Mouse (Mus musculus) heart, adult 11 months (tissue): ENCODE data around the gene Ier5l.

ENCODE experiments used
- DNase-seq: peaks from one replicate; pipeline ENCODE4 v3.0.0; 2022

The Ier5l gene

GRCm38 (mm10) chr2:30440701-30441517, 33.1 kb downstream of the Ier5l start:
- DNase-seq, result peak; percentile 99

GRCm38 (mm10) chr2:30440211-30440700, 33.8 kb downstream of the Ier5l start:
- peak; percentile 93 for DNase-seq

- peak; percentile 92 for DNase-seq
Measured at GRCm38 (mm10) chr2:30439631-30440030, 34.4 kb downstream of the Ier5l start.

GRCm38 (mm10) chr2:30437791-30438190, 36.2 kb downstream of the Ier5l start:
- peak; percentile 94 for DNase-seq

- peak; percentile 92 for DNase-seq
Measured at GRCm38 (mm10) chr2:30436809-30437208, 37.2 kb downstream of the Ier5l start.

- peak; percentile 95 for DNase-seq
Measured at GRCm38 (mm10) chr2:30436156-30436545, 37.9 kb downstream of the Ier5l start.

GRCm38 (mm10) chr2:30435326-30436155, 38.5 kb downstream of the Ier5l start:
- peak; percentile 95 for DNase-seq

- DNase-seq, result peak; percentile 96
Measured at GRCm38 (mm10) chr2:30429156-30429555, 44.9 kb downstream of the Ier5l start.
